Mouse (Mus musculus): Measurements from ENCODE around the gene Cacng8. TPM values are rescaled to one million over a fixed set of nuclear protein-coding genes. Genes with fewer than 3 reads are reported as not detected.

Gene Cacng8
- polyA plus RNA-seq, 2 experiments = 3.6 to 4.0 TPM

- Histone ChIP-seq H3K9ac (ENCODE audit: low read depth, low read length, severe bottlenecking) (no peak overlapping the region), H3K36me3 (ENCODE audit: control insufficient read depth, insufficient read depth, low read length) (peaks cover 70% of the 10 kb centered on the region), H3K27me3 (ENCODE audit: control insufficient read depth, insufficient read depth, low read length) (no peaks in the 10 kb centered on the region), H3K27ac (replicated peaks; ENCODE audit: low read depth, low read length) (no peak overlapping the region), H3K4me2 (replicated peaks; ENCODE audit: low read depth, low read length, severe bottlenecking) (no peak overlapping the region), H3K4me3 (replicated peaks; ENCODE audit: low read length) (no peak overlapping the region), H3K4me1 (ENCODE audit: control insufficient read depth, insufficient read depth, low read length) (no peaks in the 10 kb centered on the region), H3K9me3 (ENCODE audit: control insufficient read depth, low read length) (no peaks in the 10 kb centered on the region)
- no peak for DNase-seq (ENCODE audit: low spot score)
- 87% methylated on average over 9 of the region's 9 CpGs for WGBS
- TF ChIP-seq POLR2A (IDR thresholded peaks at IDR 0.05; ENCODE audit: borderline replicate concordance, extremely low read depth, insufficient read depth, insufficient read length) = no peak
- ATAC-seq (ENCODE audit: low FRiP score, low read depth) = no peak
These were observed 40.7 kb upstream of the Cacng8 start for GRCm38 (mm10) chr7:3349775-3350174.

DNA sequence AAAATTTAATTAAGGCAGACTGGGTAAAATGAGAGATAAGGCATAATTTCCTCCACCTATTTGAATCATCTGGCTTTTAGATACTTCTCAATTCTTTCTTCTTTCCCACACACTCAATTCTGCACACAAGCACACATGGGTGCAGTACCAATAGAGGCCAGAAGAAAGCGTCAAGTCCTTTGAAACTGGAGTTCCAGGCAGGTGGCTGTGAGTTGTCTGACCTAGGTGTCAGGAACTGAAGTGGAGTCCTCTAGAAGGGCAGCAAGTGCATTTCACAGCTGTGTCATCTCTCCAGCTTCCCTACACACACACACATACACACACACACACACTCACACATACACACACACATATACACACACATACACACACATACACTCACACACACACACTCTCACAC lies 38.9 kb upstream of the Cacng8 start:
- Histone ChIP-seq H3K27me3 (ENCODE audit: control insufficient read depth, insufficient read depth, low read length) (no peaks in the 10 kb centered on the region), H3K4me2 (replicated peaks; ENCODE audit: low read depth, low read length, severe bottlenecking) (no peak overlapping the region), H3K9me3 (ENCODE audit: control insufficient read depth, low read length) (no peaks in the 10 kb centered on the region), H3K36me3 (ENCODE audit: control insufficient read depth, insufficient read depth, low read length) (peaks cover 59% of the 10 kb centered on the region), H3K4me1 (ENCODE audit: control insufficient read depth, insufficient read depth, low read length) (no peaks in the 10 kb centered on the region), H3K4me3 (replicated peaks; ENCODE audit: low read length) (no peak overlapping the region), H3K9ac (ENCODE audit: low read depth, low read length, severe bottlenecking) (no peak overlapping the region), H3K27ac (replicated peaks; ENCODE audit: low read depth, low read length) (no peak overlapping the region)
- no peak for ATAC-seq (ENCODE audit: low FRiP score, low read depth)
- no peak for DNase-seq (ENCODE audit: low spot score)
- 95% methylated on average over 1 of the region's 1 CpGs for WGBS
- TF ChIP-seq POLR2A (IDR thresholded peaks at IDR 0.05; ENCODE audit: borderline replicate concordance, extremely low read depth, insufficient read depth, insufficient read length) = no peak

GRCm38 (mm10) chr7:3354850-3355249 lies 35.6 kb upstream of the Cacng8 start:
- WGBS = 83% methylated on average over 6 of the region's 6 CpGs

DNA sequence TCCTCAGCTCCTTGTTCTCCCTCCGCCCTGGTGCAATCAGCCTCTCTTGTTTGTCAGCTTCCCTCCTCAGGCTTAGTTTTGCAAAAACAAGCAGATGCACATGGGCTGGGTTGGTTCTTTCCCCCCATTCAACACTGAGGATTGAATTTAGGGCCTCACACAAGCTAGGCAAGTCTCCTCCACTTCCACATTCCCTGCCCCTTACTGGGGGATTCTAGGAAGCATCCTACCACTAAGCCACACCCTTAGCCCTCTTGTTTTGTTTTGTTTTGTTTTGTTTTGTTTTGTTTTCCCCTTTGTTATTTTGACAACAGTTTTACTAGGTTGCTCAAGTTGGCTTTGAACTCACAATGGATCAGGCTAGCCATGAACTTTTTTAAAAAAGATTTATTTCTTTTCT lies 29.8 kb upstream of the Cacng8 start:
- 77% methylated on average over 1 of the region's 1 CpGs for WGBS
- H3K4me1 ChIP-seq (ENCODE audit: control insufficient read depth, insufficient read depth, low read length) = no peaks in the 10 kb centered on the region
- no peak for DNase-seq (ENCODE audit: low spot score)
- no peak overlapping the region for H3K9ac ChIP-seq (ENCODE audit: low read depth, low read length, severe bottlenecking)
- H3K27me3 ChIP-seq (ENCODE audit: control insufficient read depth, insufficient read depth, low read length) = no peaks in the 10 kb centered on the region
- H3K27ac ChIP-seq (replicated peaks; ENCODE audit: low read depth, low read length) = no peak overlapping the region
- H3K4me3 ChIP-seq (replicated peaks; ENCODE audit: low read length) = no peak overlapping the region
- no peak for TF ChIP-seq POLR2A (IDR thresholded peaks at IDR 0.05; ENCODE audit: borderline replicate concordance, extremely low read depth, insufficient read depth, insufficient read length)
- H3K4me2 ChIP-seq (replicated peaks; ENCODE audit: low read depth, low read length, severe bottlenecking) = no peak overlapping the region
- no peak for ATAC-seq (ENCODE audit: low FRiP score, low read depth)
- H3K36me3 ChIP-seq (ENCODE audit: control insufficient read depth, insufficient read depth, low read length) = peaks cover 41% of the 10 kb centered on the region
- H3K9me3 ChIP-seq (ENCODE audit: control insufficient read depth, low read length) = no peaks in the 10 kb centered on the region

More at GRCm38 (mm10) chr7:3354850-3355249, 35.6 kb upstream of the Cacng8 start:
- Histone ChIP-seq H3K27ac (replicated peaks; ENCODE audit: low read depth, low read length) (no peak overlapping the region), H3K9me3 (ENCODE audit: control insufficient read depth, low read length) (no peaks in the 10 kb centered on the region), H3K4me1 (ENCODE audit: control insufficient read depth, insufficient read depth, low read length) (no peaks in the 10 kb centered on the region), H3K36me3 (ENCODE audit: control insufficient read depth, insufficient read depth, low read length) (peaks cover 51% of the 10 kb centered on the region), H3K9ac (ENCODE audit: low read depth, low read length, severe bottlenecking) (no peak overlapping the region), H3K4me3 (replicated peaks; ENCODE audit: low read length) (no peak overlapping the region), H3K4me2 (replicated peaks; ENCODE audit: low read depth, low read length, severe bottlenecking) (no peak overlapping the region), H3K27me3 (ENCODE audit: control insufficient read depth, insufficient read depth, low read length) (no peaks in the 10 kb centered on the region)
- ATAC-seq (ENCODE audit: low FRiP score, low read depth) (no peak), DNase-seq (ENCODE audit: low spot score) (no peak)
- no peak for TF ChIP-seq POLR2A (IDR thresholded peaks at IDR 0.05; ENCODE audit: borderline replicate concordance, extremely low read depth, insufficient read depth, insufficient read length)

GRCm38 (mm10) chr7:3365547-3366279 lies 24.8 kb upstream of the Cacng8 start:
- Histone ChIP-seq H3K4me2 (replicated peaks; ENCODE audit: low read depth, low read length, severe bottlenecking) (no peak overlapping the region), H3K27me3 (ENCODE audit: control insufficient read depth, insufficient read depth, low read length) (no peaks in the 10 kb centered on the region; the same call in 1 of the 2 replicates), H3K9me3 (ENCODE audit: control insufficient read depth, low read length) (no peaks in the 10 kb centered on the region), H3K9ac (ENCODE audit: low read depth, low read length, severe bottlenecking) (no peak overlapping the region), H3K36me3 (ENCODE audit: control insufficient read depth, insufficient read depth, low read length) (peaks cover 30% of the 10 kb centered on the region), H3K4me3 (replicated peaks; ENCODE audit: low read length) (no peak overlapping the region), H3K27ac (replicated peaks; ENCODE audit: low read depth, low read length) (no peak overlapping the region), H3K4me1 (ENCODE audit: control insufficient read depth, insufficient read depth, low read length) (peaks cover 4% of the 10 kb centered on the region; the same call in 1 of the 2 replicates)
- WGBS = 41% methylated on average over 11 of the region's 11 CpGs
- no peak for TF ChIP-seq POLR2A (IDR thresholded peaks at IDR 0.05; ENCODE audit: borderline replicate concordance, extremely low read depth, insufficient read depth, insufficient read length)
- no peak for DNase-seq (ENCODE audit: low spot score)
- no peak for ATAC-seq (ENCODE audit: low FRiP score, low read depth)
